Mouse (Mus musculus) adrenal gland (tissue): ENCODE measurements at regions not wholly inside any gene's neighbourhood (a gene's known extent, or its start where the extent isn't known, plus 50 kb on each side); places are given as distances from the start of the nearest gene placed in this dataset.
"Not testable (repeated sequence)": the region's sequence is repeated elsewhere in the genome, so short reads cannot be mapped to it uniquely, and the experiment has no call there.

Source experiments
- intact Hi-C: fragments of 180-260 bp; cut with DNase I; formaldehyde crosslinking; loops from one replicate; pipeline ENCODE4 v1.15.1; 2025

DNA sequence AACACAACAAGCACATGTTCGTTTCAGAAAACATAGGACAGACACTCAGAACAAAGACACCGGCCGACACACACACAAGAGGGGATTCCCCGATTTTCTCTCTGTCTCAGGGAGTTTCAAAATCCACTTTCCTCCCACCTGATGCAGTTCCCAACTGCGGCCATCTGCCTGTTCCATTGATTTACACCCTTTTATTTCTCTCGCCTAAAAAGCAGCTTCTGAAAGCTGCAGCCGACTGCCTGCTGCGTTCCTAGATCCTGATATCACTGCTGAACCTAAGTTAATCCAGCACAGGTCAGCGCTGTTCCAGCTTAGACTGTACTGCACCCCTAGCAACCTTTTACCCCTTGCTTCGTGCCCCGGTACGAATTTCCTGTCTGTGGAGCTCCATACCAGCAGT is 237.0 kb downstream of the Impad1 start:
- intact Hi-C loops, result no loop called here

DNA sequence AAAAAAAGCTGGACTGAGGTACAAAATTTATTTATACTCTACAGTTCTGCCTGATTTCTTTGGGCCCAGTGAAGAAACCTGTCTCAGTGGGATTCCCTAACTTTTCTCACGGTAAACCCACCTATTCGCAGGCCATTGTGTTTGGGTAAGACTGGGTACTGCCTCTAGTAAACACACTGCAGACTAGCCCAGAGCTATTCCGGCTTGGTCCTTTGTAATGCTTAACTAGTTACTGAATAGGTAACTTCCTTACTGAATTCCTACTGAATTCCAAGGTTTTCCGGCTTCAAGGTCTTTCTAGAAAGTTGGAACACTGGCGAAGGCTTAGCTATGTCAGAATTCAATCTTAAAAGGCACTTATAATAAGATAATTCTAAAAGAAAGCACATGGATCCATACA is 242.9 kb downstream of the Impad1 start:
- intact Hi-C loops, result no loop called here

DNA sequence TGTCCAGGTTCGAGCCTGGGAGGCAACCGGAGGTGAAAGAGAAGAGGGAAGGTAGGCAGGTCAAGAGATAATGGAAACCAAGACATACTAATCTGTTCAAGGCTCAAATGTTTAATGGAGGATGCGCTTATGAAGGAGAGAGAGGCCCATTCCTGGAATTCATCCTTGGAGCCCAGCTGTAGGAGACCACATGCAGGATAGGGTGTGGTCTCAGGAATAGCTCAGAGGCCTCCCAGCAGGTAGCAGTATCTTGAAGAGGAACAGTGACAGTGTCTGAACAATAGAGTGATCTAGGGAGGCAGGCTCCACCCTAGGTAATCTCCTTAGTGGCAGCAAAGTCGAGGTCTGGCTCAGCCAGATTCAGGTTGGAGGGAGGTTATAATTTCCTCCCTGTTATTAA is 243.3 kb downstream of the Impad1 start:
- intact Hi-C loops, result no loop called here

DNA sequence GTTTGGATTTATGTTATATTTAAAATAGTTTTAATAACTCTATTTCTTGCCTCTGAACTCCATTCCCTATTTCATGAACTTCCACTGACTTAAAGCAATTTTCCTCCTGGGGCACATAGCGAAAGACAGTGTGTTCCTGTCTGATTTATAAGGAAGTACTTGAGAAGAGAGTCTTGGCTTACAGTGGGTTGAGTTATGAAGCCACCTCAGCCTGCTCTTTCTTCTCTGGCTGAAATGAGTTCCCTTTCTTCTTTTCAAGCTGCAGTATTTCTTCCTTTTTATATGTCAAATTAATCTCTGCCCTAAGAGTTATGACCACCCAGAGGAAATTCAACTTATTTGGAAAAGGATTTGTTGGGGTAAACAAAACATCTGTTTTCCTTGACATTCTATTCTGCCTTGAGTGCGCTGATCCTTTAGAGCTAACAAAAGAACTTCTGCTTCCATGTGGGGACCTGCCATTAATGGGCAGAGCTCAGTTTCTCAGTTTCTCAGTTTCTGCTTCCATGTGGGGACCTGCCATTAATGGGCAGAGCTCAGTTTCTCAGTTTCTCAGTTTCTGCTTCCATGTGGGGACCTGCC is 255.9 kb downstream of the Impad1 start:
- intact Hi-C loops, result no loop called here

DNA sequence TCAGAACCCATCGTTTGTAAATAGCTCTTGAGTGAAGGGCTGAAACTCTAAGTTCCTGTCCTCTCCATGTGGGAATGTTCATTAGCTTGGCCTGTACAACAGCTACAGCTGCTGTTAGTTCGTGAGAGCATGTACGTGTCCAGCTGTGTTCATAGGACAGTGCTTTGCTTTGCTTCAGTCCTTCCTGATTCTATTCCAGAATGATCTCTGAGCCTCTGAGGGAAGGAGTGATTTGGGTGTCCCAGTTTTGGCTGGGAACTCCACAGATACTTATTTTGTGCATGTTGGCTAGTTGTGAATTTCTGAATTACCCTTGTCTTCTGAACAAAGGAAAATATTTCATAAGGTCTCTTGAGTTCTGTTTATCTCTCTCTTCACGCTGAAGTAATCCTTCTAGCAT is 261.0 kb downstream of the Impad1 start:
- intact Hi-C loops, result no loop called here

DNA sequence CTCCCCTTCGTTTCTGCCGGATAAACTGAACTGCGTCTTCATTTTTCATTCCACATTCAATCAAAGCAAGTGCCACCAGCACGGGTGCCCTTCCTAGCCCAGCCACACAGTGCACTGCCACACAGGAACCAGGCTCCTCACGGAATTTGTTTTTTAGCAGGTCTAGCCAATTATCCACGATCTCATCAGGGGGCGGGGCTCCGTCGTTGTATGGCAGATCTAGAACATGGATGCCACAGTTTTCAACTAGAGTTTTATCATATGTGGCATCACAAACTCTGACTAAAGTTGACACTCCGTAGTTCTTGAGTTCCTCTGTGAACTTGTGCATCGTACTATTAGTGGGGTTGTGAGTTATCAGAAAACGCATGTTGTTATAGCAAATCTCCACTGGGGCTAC is 264.8 kb downstream of the Impad1 start:
- intact Hi-C loops, result no loop called here

DNA sequence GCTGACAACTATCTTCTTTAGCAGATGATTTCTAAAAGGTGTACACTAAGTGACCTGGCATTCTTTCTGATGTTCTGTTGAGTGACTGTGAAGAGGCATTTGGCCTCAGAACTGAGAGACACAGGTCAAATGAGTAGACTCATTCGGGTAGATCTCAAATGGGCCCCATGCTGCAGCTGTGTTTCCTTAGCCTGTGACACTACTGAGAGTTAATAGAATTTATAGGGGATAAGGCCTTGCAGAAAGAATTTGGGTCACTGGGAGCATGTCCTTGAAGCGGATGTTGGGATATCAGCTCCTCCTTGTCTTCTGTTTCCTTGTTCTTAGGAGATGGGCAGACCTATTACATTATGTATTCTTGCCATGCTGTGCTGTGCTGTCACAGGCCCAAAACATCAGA is 271.4 kb downstream of the Impad1 start:
- intact Hi-C loops, result no loop called here

DNA sequence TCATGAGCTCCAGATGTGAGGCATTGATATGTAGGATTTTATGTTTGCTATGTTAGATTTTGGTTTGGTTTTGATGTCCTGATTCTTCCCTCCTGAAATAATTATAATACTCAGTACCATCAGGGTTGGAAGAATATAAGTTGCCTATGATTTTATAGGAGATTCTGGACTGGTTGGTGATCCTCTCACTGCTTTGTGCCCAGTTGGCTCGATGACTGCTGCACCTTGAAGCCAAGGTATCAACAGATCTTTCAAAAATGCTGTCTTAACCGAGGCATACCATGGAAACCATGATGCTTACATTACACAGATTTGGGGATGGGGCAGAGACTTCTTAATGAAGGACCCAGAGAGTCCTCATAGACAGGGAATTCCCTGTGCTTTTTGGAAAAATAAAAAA is 274.4 kb downstream of the Impad1 start:
- intact Hi-C loops, result no loop called here

DNA sequence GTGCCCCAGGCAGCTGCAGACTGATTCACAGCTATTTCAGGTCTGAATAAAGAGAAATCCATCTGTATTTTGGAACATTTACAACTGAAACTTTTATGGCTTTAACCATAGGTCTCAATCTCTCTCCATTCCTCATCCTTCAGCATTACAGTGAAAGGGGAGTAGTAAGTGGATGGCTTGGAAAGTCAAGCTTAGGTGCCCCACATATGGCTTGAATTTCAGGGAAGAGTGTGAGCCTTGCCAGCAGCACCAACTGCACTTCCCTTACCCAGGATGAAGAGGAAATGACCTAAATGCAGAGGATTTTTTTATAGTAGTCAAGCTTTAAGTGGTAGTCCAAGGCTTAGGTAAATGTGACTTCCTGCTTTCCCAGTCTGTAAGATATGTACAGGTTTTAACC is 279.8 kb downstream of the Impad1 start:
- intact Hi-C loops, result no loop called here

DNA sequence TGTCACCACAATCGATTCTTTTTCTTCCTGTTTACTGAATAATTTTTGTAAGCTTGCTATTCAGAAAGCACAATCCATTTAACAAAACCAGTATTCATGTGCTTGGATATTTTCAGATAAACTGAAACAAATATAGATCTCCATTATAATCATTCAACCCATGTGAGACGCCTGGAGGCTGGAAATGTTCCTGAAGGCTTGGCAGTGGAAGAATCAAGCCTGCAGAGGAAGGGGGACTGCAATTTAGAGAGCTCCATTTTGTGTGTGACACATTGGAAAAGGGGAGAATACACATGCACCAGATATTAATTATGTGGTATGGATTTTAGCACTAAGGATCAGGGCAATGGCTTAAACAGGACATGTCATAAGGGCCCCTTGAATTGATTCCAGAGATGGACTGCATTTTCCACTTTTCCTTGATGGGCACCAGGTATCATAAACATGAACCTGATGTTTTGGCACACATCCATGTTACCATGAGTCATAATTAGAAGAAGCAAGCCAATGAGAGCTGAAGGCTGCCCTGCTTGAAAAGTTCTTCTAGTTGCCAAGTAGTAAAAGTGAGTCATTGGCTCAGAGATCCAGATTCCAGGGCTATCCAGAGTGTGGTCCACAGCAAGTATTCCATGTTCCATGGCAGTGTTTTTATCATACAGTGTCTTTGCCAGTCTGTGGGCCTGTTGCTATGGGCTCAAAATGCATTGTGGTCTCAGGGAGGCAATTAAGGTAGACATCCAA is 282.8 kb downstream of the Impad1 start:
- intact Hi-C loops, result no loop called here

DNA sequence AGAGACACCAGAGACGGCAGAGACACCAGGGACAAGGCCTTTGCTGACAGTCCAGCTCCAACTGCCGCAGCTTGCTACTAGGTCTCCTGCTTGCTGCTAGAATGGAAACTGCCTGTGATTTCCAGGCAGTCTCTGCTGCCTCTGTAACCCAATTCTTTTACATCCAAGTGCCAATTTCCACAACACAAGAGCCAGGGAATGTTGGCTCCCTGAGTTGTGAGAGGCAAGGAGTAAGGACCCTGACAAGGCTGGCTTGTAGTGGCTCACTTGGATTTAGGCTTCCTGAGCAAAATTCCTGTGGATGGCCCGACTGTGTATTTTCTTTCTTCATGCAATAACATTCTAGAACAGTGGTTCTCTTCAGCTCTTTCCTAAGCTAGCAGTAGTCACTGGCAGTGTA is 283.9 kb downstream of the Impad1 start:
- intact Hi-C loops, result no loop called here

DNA sequence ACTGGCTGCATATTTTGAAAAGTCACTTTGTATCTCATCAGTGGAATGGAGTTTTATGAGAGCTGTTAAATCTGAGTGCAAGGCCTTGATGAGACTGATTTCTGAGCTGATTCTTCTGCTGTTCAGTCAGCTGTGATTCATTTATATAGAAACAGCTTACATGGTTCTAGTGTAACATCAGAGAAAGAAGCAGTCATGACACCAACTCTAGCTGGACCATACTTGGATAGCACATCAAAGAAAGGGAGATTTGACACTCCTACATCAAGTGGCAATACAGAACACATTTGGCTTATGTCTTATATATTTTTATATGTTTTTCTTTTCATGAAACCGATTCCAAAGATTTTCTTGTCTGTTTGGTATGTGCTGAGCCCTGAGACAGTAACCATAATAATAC is 296.0 kb downstream of the Impad1 start:
- intact Hi-C loops, result no loop called here

DNA sequence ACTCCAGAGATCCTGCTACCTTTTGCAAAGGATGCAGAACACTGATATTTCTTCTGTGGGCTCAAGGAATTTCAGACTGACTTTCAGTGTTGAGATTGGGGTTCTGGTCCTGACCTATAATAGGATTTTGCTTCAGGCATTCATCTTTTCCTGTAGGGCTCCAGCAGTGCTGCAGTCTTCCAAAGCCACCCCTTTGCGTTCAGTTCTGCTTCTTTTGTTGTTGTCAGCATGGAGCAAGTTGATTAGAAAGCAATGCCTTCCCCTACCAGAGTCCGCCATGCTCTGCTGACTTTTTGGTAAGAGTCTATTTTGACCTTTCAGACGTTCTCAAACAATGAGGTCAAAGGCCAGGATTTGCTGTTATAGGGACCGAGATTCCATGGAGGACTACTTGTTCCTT is 297.0 kb downstream of the Impad1 start:
- intact Hi-C loops, result no loop called here

DNA sequence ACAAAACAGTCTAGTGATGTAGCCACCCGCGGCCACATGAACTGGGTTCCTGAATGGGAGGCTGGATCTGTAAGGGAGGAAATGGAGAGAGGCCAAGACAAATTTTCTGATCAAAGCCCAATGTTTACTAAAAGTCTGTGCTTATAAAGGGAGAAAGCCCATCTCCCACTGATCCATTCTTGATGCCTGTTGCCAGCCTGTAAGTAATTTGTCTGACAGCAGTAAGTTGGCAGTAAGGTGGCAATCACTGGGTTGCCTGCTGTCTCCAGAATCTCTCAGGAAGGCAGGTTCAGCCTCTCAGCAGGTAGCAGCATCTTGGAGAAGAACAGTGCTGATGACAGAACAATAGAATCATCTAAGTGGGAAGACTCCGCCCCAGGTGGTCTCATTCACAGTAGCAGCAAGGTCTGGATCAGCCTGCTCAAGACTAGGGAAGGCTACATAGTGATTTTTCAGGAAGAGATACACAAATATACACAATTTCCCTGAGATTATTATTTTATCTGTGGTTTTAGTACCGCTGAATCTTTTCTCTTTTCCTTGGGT is 327.9 kb downstream of the Impad1 start:
- intact Hi-C loops, result no loop called here

DNA sequence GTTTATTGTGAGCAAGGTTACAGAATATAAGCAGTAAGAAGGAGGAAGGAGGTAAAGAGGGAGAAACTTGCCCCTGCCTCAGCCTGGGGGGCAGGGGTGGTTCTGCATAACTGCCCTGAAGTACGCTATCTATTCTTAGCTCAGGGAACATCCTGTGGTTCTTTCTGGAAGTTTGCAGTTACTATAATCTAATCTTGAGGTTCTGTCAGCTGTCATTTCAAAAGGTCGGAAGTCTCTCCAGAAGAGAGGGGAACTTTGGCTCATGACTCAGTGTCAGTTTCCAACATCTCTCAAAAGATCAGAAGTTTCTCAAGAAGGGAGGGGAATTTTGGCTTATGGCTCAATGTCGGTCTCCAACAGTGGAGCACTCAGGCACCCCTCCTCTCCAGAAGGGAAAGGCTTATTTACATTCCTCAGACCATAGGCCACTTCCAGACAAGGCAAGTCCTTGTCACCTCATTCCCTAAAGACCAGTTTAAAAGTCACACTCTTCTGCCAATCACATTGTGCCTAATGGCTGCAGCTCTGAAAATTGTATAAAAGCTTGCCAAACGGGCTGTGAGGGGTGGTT is 328.9 kb downstream of the Impad1 start:
- intact Hi-C loops, result no loop called here

DNA sequence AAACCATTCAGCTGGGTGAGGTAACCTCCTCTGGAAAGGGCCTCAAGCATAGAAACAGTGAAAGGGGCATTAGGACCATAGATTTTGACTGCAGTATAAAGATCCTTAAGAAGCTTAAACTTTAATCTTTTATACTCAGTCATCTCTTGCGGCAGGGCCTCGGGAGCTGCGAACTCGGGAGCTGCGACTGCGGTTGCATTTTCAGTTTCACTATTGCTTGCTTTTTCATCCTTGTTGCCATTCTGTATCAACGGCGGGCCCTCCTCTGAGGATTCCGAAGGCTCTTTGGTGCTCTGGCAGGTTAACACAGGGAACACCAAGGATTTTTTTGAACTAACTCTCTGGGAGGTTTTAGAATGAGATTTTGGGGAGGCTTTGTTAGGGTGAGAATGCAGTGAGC is 333.9 kb downstream of the Impad1 start:
- intact Hi-C loops, result no loop called here

DNA sequence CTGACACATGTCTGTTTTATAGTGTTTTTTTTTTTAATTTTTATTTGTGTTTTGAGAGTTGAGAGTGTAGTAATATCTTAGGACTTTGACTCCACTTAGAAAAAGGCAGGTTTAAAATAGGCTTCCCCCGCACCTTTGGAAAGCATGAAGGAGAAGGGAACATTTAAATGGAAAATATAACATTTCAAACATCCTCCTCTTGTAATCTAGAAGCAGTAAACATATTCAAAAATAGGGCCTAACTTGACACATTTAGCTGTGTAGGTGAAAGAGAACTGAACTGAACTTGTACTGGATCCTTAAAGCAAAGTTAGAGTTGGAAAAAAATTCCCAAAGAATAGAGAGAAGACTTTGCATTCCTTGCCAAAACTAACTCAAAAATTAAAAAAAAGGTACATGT is 343.1 kb downstream of the Impad1 start:
- intact Hi-C loops, result no loop called here

DNA sequence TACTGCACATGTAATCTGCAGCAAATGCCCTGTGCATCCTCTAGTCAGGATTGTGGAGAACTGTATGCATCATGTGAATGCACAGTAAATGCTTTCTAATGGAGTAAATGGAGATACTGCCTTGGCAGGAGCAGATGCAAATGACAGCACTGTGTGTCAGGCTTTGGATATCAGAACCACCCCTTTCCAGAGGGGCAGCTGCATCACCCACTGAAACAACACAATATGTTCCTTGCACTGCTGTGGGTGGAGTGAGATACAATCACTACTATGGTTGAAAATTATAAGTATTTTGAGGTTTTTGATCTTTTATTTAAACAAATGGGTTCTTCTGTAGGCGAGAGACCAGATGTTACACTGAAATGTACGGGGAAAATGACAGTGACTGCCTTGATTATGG is 350.5 kb downstream of the Impad1 start:
- intact Hi-C loops, result no loop called here

DNA sequence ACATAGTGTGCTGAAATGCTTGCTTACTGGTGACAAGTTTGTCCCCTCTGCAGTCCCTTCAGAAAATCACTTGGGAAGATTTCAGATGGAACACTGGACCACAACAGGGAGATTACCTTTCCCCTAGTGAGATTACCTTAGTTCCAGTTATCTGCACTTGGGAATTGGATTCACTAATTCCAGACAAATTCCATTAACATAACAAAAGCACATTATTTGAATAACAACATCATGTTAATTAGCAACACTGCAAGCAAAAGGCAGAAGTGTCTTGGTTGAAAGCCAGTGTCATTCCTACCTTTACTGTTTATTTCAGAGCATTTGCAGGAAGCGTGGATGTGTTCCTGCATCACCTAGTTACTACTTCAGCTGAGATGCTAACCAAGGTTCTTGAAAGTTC is 355.6 kb downstream of the Impad1 start:
- intact Hi-C loops, result no loop called here

DNA sequence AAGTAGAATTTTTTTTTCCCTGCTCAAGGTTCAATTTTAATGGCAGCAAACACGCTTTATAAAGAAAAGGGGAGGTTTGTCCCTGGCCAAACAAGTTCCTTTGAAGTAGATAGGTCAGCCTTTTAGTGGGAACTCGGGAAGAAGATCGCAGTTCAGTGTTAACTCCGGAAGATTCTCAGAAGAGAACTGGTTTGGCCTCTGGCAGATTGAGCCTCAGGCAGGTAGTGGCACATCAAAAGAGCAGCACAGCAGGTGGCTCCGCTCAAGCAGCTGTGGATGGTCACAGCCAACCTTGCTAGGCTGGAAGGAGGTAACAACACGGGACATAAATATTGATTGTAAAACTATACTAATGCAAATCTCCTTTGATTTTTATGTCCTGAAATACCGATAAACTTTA is 347.2 kb upstream of the Sdr16c6 start:
- intact Hi-C loops, result not testable (repeated sequence)

DNA sequence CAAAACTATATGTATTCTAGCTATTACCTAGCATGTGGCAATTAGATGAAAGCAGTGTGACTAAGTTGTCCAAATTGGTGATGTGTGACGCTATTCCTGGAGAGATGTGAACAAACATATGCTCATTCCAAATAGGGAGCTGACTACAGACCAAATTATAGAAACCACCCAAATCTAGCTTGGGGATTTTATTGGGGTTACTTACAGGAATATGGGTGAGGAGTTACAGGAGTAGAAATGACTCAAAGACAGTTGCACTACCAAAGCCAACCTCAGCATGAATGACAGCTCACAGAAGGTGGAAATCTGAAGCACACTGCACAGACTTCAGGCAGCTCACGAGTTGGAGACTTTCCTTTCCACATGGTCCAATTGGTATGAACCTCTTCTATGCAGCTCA is 326.5 kb upstream of the Sdr16c6 start:
- intact Hi-C loops, result no loop called here

DNA sequence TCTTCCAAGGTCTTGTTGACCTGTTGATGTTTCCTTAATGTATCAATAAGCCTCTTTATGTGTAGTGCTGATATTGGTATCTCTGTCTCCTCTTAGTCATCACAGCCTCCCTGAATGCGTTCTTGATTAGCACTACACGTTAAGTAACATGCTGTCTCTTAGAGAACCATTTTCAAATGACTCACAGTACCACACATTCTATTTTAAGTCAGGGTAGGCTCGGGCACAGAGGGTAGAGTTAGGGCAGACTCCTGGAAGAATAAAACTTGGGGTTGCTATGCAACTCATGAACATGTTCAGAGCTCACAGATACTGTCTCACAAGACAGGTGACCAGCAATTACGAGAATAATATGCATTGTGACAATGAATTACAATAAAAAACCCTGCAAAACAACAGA is 320.1 kb upstream of the Sdr16c6 start:
- intact Hi-C loops, result no loop called here

DNA sequence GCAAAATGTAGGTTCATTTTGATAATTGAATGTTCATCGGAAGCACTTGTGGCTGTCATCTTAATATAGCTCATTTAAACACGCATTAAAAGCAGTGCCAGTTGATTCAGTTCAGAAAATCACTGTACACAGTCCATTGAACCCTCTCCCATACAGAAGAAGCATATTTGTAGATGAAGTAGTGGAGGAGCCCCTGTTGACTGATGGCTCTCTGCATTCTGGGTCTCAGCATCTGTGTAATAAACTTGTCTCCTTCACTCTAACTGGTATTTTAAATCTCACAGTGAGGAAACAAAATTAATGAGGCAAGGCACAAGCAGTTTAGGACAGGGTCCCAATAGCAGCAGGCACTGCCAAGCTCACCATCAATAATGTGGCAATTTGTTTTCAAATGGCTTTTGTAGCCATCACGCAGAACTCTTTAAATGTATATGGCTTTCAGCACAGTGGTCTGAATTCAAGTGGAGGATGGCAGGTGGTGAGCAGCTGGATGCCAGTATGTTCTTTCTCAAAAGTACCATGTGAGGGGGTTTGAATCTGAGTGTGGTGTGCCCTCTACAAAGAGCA is 302.8 kb upstream of the Sdr16c6 start:
- intact Hi-C loops, result no loop called here
